Mouse (Mus musculus) thymus, postnatal 0 days (tissue): ENCODE measurements at regions not wholly inside any gene's neighbourhood (a gene's known extent, or its start where the extent isn't known, plus 50 kb on each side); places are given as distances from the start of the nearest gene placed in this dataset.

ENCODE experiments used
- DNase-seq: peaks from one replicate; pipeline ENCODE4 v3.0.0-alpha.2; 2015; ENCODE audit warnings: low spot score

DNA sequence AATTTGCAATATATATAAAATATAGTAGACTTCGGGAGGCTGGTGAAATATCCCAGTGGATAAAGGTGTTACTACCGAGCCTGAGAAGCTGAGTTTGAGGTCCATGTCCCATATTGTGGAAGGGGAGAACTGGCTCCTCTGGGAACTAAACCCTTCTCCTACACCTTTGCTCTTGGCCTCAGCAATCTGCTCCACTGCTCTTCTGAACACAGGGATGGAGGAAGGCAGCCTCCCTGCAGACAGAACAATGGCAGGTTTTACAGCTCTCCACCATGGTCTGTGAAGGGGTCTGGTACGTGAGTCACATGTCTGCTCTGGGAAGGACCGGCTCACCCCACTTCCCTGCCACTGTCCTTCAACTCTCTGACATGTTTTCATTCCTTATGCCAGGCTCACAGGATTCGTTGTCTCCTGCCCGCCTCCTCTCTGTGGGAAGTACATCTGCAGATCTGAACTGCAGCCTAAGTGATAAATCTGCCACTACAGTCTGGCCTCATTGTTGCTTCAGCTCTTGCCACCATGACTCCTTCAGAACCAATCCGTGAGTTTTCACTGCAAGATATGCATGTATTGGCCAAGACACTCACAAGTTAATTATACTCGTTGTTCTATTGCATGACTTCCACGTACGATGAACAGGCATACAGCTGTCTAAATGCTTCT lies 220.0 kb upstream of the Gm9767 start:
- DNase-seq = no peak

DNA sequence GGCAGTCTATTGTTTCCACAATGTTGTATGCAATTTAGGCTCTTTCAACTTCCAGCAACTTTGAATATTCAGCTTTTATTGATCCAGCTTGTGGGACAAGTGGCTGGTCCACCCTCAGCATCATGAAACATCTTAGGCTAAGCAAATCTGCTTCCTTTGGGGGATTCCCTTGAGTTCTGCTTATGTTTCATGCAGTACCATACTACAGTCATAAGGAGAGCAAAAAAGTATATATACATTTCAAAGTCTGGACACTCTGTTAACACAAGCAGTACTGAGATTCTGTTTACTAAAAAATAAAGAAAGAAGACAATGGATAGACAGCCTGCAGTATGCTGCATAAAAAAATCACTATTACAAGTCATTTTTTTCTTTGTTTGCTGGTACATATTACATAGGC lies 233.7 kb upstream of the Gm9767 start:
- no peak for DNase-seq

DNA sequence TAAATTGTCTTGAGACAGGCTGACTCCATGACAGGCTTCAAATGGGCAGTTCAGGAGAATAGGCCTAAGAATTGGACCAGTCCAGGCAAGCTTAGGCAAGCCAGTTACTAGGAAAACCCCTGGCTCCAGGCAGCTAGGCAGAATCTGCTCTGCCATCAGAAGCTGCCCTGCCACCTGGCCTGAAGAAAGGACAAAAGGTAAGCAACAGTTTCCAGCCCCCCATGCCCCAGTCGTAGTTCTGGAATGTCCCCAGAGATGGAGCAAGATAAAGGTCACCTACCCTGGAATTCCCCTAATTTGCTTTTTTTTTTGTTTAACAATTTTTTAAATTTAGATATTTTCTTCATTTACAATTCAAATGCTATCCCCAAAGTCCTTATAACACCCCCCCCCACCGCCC lies 248.8 kb upstream of the Gm9767 start:
- no peak for DNase-seq

DNA sequence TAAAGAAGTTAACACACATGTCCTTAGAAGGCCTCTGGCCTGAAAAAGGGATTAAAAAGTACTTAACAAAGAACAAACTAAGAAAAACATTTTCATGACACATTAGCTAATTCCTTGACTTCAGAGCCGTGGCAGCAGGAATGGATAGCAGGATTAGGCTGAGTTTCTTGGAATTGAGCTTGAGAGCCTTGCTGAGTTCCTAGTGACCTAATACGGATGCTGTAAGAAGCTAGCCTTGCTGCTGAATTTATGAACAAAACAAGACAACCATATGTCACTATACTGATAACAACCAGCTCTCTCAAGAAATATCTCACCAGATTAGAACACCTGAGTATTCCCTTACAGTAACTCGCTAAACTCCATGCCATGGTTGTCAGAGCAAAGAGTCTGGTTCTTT lies 268.2 kb upstream of the Smlr1 start:
- no peak for DNase-seq

DNA sequence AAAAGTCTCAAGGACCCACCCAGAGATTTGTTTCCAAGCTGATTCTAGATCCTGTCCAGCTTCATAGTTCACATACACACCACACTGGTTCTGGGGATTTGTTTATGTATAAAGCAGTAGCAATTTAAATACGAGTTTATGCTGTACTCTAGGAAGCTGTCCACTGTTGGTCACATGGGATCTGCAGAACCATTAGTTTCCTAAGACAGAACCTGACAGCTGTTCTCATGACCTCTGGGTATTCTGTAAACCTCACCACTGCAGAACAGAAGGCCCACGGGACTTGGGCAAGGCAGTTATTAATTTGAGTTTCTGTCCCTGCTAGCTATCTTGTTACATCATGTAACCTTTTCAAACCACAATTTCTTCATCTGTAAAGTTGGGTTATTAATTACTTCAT lies 265.4 kb upstream of the Smlr1 start:
- DNase-seq = no peak

DNA sequence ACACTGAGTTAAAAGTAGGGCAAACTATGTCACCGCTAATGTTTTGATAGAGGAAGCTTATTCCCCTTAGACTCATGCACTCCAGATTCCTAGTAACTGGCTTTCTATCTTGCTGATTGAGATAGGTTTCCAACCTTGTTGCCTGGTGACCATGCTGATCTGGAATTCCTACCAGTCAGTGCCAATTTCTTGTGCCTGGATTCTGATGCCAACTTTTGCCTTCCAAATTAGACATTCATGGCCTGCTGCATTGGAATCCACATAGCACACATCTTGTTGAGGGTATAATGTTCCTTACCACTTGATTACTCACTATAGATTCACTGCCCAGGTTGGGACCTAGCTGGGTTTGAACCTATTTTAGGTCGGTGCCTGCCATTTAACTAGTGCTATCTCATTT lies 262.8 kb upstream of the Smlr1 start:
- no peak for DNase-seq

DNA sequence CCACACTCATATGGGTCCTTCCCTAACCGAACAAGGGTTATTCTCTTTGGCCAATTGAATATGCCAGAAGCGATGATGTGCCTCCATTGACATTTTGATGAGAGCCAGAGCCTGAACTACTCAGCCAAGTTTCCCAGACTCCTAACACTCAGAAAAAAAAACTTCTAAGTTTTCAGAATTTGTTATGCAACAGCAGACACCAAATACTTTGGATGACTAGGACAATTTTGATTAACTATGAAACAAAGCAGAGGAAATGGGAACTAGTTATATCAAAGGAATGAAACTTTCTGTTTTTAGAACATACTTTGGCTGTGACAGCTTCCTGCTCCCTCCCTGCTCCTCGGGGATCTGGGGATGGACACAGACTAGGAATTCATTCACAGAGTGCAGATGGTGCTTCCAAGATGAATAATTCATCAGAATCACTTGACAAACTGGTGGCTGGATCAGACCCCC lies 254.3 kb upstream of the Smlr1 start:
- no peak for DNase-seq

DNA sequence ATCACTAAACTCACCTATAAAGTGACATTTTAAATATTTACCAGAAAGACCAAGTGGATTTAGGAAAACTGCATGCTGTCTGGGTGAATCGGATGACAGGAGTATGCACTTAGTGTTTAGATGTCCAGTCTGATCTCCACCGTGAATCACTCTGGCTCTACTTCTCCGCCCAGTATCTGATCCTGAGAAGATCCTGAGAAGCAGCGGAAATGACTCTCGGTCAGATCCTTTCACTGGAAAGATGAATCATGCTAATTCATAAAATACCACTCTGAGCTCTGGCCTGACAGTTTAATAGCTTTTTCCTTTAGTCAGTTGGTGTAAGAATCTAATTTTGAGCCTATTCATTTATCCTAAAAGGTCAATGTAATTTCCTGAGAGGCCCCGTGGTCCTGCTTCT lies 252.6 kb upstream of the Smlr1 start:
- no peak for DNase-seq

DNA sequence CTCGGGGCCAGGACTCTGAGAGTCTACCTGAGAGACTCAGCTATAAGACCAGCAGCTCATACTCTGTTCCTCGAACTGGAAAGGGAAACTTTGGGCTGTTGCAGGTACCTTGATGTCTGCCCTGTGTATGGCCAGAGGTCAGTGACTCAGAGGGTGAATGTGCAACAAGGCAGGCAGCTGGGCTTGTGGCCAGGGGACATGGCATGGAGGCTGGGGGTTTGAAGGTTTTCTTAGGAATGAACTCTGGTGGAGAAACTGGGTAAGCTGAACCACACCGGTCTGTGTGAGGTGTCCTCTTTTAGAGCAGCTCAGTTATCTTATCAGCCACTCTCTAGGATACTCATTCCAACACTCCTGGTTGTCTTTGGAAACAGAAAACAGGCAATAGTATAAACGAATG lies 251.9 kb upstream of the Smlr1 start:
- DNase-seq = no peak

DNA sequence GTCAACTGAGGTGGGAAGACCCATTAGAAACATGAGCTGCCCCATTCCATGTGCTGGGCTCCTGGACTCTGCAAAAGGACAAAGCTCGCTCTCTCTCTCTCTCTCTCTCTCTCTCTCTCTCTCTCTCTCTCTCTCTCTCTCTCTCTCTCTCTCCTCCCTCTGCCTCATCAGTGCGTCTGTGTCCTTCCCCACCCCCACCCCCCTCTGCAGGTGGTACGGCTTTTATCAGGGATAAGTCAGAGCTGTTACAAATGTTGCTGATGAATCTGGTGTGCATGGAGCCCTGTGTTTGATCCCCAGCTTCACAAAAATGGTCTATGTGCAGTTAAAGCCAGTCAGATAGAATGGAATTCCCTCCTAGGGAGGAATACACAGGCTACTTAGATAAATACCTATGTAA lies 247.8 kb upstream of the Smlr1 start:
- no peak for DNase-seq

DNA sequence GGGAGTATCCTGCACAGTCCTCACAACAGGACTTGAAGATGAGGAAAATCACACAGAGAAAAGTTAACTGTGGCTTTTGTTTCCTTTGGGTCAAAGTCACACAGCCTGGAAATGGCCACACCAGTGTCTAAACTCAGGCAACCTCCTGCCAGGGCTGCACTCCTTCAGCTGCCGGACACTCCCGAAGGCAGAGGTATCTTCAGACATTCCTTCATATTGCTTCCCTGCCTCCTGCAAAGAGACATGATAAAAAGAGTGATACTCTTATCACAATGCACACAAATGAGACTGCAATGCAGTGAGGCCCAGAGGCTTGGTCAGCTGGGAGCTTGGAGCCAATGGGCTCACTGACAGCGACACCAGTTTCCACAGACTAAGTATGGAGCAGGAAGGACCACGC lies 243.4 kb upstream of the Smlr1 start:
- DNase-seq = no peak

DNA sequence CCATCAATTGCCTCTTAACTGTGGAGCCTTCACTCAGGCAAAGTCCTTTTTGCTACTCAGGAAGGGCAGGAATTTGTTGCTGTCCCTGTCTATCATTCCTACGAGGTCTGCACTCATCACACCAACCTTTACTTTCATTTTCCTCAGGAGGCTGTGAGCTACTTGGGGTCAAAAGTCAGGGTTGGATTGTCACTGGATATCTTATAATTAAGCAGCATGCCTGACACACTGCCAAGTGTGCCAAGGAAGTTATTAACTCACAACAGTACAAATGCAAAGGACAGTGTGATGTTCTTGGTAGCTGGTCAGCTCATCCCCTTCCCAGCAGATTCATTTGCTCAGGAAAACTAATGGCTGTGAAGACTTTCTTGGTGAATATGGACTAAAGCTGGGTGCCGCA lies 241.7 kb upstream of the Smlr1 start:
- no peak for DNase-seq

DNA sequence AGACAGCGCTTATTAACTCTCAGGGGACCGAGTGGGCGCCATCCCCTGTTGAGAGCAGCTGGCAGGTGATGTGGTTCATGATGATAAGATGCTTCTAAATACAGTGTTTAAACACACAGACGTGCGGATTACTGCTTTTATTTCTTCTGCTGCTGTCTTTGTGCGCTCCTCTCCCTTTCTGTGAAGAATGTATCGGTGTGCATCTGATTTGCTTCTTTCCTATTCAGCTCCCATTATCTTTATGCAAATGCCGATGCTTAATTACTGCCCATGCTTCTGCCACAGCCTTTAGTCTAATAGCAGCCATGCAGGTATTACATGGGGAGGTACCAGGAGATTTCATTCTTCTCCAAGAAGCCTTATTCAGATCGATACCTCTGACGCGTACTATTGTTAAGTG lies 240.6 kb upstream of the Smlr1 start:
- no peak for DNase-seq

DNA sequence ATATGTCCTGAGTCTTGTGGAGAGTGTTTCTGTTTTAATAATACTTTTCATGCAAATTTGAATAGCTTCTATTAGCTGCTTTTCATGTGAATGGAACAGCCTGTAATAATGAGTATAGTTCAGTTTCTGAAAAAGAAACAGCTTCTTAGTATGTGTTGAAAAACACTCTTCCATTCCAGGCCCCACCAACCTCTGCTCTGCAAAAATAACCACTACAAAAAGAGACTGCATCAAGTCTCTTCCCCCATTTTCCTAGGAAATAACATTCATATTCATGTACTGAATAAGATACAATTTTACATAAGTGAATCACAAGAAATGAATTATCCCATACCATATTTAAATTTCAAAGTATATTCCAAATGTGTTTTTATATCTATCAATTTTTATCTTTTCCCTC lies 234.0 kb upstream of the Smlr1 start:
- DNase-seq = no peak

DNA sequence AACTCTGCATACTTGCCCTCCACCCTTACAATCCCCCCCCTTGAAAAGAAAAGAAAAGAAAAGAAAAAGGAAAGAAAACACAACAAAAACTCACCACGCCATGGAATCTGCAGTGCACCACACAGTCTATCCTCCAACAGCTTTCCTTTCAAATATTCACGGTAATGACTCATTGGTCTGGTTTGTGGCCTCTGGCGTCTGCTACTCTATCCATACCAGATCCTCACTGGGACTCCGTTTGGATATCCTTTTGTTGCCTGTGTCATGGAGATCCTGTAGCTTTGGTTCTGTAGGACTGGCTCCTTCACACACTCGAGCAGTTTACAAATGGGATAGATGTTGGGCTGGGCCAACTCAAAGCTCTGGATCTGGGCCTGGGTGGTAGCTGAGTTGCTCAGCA lies 232.4 kb upstream of the Smlr1 start:
- no peak for DNase-seq

DNA sequence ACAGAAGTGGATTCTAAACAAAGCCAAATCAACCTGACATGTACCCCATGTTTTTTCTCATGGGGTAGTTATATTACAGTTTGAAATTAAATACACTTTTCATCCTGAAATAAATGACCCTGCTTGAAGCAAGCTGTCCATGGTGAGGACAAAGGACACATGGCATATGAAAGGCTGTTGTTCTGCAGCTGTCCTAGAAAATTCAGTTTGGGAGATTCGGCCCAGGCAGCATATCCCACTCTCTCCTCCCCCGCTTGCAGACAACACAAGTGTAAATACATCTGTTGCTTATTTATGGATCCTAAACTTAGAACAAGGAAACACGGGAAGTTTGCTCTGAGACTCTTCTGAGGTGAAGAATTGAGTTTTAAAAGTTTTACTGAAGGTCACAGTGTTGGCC lies 218.2 kb upstream of the Smlr1 start:
- no peak for DNase-seq

DNA sequence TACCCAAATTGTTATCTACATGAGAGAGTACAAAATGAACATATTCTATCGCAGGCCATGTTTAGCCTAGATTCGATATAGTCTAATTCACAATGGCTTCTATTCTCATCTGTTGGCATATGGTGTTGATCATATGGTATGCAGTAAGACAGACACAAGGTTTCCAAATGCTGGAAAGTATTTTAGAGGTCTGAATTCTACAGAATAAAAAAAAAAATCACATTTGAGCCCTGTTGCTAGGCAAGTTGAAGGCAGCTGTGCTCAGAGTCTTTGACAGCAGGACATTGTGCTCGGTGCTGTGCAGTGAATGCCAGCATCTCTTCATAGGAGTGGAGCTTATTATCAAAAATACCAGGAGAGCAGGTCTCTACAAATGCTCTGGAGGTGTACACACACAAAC lies 206.6 kb upstream of the Smlr1 start:
- no peak for DNase-seq

DNA sequence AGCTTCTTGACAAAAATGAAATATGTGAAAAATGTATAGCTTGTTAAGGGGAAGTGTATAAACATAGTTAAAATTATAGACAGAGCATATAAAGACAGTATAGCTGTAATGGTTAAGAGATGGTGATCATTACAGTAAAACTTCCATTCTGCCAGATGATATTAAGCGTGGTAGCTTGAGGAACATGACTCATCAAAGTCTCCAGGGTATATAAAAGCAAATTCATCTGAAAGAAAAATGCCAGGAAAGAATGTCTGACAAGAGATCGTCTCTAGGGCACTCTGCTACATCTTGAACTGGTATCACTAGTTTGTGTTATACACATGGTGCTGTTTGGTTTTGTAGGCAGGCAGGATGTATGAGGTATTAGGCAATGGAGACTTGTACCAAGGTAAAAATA lies 204.9 kb upstream of the Smlr1 start:
- DNase-seq = no peak

DNA sequence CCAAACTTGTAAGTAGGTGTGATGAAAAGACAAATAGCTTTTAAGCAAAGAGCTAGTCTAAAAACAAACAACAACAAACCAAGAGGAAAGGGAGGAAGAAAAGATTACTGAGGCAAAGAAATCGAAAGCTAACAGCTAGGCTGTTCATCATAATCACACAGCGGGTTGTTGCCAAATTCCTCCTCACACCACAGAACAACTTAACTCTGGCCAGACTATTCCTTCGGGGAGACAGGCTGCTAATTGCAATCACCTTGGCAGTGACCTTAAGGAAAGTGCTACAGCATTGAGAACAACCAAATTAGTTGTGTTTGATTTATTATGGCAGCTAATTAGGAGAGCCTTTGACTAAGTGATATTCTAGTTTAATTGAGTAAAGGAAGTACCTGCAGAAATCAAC lies 194.4 kb upstream of the Smlr1 start:
- DNase-seq = no peak

DNA sequence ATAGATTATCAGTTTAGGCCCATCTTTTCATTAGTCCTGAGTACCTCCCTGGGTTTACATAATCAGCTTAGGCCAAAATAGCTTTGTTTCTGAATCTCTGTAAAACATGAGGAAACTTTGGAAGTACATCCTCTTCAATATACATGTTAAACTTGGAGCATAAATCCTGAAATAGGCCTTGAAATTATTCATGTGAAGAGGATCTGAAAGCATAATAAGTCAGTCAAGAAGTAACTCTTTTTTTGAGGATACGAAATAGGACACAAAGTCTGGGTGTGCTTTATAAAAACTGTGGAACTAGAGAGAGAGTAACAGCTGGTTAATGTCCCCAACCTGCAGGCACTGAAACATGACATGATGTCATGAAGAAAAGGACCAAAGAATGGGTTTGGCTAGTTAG lies 187.9 kb upstream of the Smlr1 start:
- no peak for DNase-seq

DNA sequence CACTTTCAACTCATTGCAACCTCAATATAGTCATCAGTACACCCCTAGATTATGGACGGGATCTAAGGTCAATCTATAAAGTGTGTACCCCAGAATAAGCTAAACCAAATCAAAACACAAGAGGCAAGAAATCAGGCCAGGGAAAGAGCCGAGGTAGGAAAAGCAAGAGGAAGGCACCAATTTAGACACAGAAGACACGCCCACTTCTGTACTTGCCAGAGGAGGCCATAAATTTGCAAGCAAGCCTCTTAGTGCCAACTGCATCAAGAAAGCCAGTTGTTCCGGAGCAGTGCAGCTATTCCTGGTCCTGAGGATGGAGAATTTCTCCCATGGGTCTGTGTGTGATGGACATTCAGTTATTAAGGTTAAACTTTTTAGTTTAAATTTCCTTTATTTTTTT lies 179.7 kb upstream of the Smlr1 start:
- DNase-seq = no peak

DNA sequence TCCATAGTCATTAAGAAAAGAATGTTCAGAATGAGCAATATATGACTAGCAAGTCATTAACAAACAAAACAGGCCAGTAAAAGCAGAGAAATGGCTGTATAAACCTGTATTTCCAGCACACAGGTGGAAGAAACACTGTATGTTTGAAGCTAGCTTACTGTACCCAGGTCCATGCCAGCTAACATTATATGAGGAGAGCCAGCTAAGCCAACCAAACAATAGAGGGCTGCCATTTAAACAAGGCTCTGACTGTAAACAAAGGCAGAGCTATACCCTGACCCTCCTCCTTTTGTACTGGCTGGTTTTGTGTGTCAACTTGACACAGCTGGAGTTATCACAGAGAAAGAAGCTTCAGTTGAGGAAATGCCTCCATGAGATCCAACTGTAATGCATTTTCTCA lies 178.6 kb upstream of the Smlr1 start:
- DNase-seq = no peak

DNA sequence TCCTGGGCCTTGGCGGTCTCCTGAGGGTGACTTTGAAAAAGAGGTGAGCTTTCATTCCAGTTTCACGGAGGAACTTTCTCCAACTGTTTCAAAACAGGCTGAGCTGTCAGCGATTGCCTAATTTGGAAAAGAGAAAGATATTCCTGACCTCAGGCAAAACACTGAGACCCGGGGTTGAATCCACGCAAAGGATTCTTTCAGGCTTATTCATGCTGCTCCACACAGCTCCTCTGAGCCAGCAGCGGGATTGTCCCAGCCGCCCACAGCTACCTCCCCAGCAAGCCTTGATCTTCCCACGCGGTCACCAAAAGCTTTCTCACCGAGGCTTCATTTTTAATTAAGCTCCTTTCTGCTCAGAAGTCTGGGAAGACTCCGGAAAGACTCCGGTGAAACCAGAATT lies 178.0 kb upstream of the Smlr1 start:
- no peak for DNase-seq

DNA sequence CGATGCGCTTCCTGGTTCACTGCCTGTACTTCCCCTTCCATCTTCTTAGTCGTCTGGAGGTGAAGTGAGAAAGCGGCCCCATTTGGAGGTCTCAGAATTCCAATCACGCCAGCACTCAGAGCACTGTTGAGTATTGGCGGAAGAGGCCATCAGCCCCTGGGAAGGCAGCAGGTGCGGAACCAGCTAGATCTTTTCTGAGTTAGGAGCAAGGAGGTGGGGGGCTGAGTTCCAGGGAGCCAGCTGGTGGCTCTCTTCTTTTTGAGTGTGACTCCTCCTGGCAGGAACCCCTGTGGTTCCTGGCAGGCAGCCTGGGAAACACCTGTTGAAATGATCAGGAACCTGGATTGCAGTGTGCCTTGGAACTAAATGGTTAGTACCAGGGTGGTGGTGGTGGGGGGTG lies 171.9 kb upstream of the Smlr1 start:
- no peak for DNase-seq
